Mouse (Mus musculus): Measurements from ENCODE around the gene Rgs8.

- TF ChIP-seq CTCF (IDR thresholded peaks at IDR 0.05; ENCODE audit: insufficient read depth, low read depth, low read length) (no peak), POLR2A (IDR thresholded peaks at IDR 0.05; ENCODE audit: insufficient read depth, low read depth, low read length) (no peak)
These were observed at the start of gene Rgs8 for GRCm38 (mm10) chr1:153652938-153653623.
